Mouse (Mus musculus): ENCODE measurements around the gene Mroh3. TPM values are rescaled to one million over a fixed set of nuclear protein-coding genes. Genes with fewer than 3 reads are reported as not detected.

Mroh3 gene
- polyA plus RNA-seq, 1 experiment, result not detected

DNA sequence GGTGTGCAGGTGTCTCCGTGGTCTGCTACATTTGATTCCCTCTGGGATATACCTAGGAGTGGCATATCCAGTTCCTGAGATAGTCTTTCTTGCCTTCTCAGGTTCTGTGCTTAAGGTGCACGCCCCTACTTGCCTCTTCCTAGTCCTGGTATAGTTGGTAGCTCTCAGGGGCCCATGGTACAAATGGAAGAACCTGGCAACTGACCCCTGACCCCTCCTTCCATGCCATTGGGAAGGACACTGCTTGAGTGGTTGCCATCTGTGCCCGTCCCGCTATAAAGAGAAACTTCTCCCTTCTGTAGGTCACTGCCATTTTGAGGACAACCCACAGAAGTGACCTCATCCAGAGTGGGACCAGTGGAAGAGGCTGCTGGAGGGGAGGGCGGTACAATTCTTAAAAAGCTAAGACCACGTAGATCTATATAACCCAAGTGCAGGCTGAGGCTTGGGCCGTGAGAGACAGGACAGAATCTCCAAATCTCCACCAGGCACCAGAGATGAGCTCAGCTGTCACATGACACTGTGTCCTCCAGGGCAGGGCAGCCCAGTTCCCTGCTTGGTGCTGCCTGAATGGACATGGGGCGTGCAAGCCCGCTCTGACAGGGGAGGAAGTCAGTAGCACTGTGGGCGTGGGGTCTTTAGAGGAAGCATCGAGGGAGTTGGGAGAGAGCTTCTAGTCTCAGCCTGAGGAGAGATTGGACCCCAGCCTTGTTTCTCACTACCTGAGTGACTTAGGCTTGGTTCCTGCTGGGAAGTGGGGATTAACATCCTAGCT lies 71.3 kb downstream of the Mroh3 start:
- H3K4me1 ChIP-seq (ENCODE audit: control insufficient read depth, insufficient read depth, low read length), result peaks cover 51% of the 10 kb centered on the region
- peak overlapping the region; percentile 32 for H3K4me3 ChIP-seq (ENCODE audit: insufficient read depth, low read length)
- TF ChIP-seq POLR2A (IDR thresholded peaks at IDR 0.05; ENCODE audit: borderline replicate concordance, low read depth, low read length) (0 out of 2 replicates have a peak, but pooled peaks have one; percentile 48), CTCF (IDR thresholded peaks at IDR 0.05; ENCODE audit: low read depth, low read length) (no peak)
- H3K27ac ChIP-seq (ENCODE audit: insufficient read depth, low read depth, low read length), result peak overlapping the region; percentile 88

DNA sequence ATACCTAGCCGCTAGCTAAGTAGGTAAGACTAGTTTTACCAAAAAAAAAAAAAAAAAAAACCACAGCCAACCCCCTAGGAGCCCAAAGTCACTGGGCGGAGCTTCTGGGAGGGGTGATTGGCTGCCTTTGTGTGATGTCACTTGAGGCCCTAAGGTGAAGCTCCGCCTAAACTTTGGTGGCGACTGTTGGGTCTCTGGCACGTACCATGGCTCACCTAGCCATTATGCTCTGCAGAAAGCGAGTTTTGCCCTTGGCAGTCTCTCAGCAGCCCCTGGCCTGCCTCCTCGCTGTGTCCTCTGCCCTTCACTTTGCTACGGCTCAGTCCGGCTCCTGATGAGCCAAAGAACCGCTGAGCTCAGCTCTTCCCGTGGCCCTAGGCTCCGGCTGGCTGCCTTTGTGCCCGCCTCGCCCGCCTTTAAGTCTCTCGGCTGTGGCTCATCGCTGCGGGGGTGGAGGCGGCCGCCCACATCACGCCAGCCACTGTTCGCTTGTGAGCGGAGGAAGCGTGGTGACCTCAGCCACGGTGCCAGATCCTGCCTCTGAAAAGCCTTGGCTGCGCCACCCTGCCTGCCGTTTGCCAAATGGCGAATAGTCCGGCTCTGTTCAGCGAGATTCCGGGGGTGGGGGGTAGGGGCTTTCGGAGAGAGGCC lies 72.5 kb downstream of the Mroh3 start:
- Histone ChIP-seq H3K4me1 (ENCODE audit: control insufficient read depth, insufficient read depth, low read length) (peaks cover 62% of the 10 kb centered on the region), H3K27ac (ENCODE audit: insufficient read depth, low read depth, low read length) (peak overlapping the region; percentile 88), H3K4me3 (ENCODE audit: insufficient read depth, low read length) (peak overlapping the region; percentile 57)
- TF ChIP-seq POLR2A (IDR thresholded peaks at IDR 0.05; ENCODE audit: borderline replicate concordance, low read depth, low read length) (no peak), CTCF (IDR thresholded peaks at IDR 0.05; ENCODE audit: low read depth, low read length) (no peak)

- no peak overlapping the region for H3K4me3 ChIP-seq (ENCODE audit: insufficient read depth, low read length)
- peak overlapping the region; percentile 88 for H3K27ac ChIP-seq (ENCODE audit: insufficient read depth, low read depth, low read length)
- TF ChIP-seq CTCF (IDR thresholded peaks at IDR 0.05; ENCODE audit: low read depth, low read length), result no peak
- TF ChIP-seq POLR2A (IDR thresholded peaks at IDR 0.05; ENCODE audit: borderline replicate concordance, low read depth, low read length), result no peak
- H3K4me1 ChIP-seq (ENCODE audit: control insufficient read depth, insufficient read depth, low read length), result peaks cover 75% of the 10 kb centered on the region
Measured at GRCm38 (mm10) chr1:136138191-136138830, 74.3 kb downstream of the Mroh3 start.

- peak overlapping the region; percentile 88 for H3K27ac ChIP-seq (ENCODE audit: insufficient read depth, low read depth, low read length)
- TF ChIP-seq CTCF (IDR thresholded peaks at IDR 0.05; ENCODE audit: low read depth, low read length) (no peak), POLR2A (IDR thresholded peaks at IDR 0.05; ENCODE audit: borderline replicate concordance, low read depth, low read length) (no peak)
- peak overlapping the region; percentile 45 for H3K4me3 ChIP-seq (ENCODE audit: insufficient read depth, low read length)
- H3K4me1 ChIP-seq (ENCODE audit: control insufficient read depth, insufficient read depth, low read length), result peaks cover 73% of the 10 kb centered on the region
Measured at GRCm38 (mm10) chr1:136137575-136137974, 75.1 kb downstream of the Mroh3 start.

DNA sequence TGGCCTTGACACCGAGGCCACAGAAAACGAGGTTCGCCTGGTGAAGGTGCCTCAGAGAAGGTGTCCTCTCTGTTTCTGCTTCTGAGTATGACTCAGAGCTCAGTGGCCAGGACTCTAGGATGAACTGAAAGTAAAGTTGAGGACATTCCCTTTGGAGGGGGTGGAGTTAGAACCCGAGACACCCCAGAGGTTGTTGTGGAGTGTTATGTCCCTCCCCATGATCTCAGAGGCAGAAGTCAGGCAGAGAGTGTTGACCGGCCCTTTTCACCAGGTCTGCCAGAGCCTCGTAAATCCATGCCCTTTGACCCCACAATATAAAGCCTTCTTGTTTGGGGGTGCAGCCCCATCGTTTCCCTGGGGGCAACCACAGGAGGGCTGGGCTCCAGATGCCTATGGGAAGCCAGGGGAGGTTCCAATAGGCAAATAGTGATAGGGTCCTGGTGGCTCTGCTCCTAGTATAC lies 75.5 kb downstream of the Mroh3 start:
- H3K27ac ChIP-seq (ENCODE audit: insufficient read depth, low read depth, low read length), result peak overlapping the region; percentile 88
- H3K4me3 ChIP-seq (ENCODE audit: insufficient read depth, low read length), result peak overlapping the region; percentile 45
- no peak for TF ChIP-seq POLR2A (IDR thresholded peaks at IDR 0.05; ENCODE audit: borderline replicate concordance, low read depth, low read length)
- H3K4me1 ChIP-seq (ENCODE audit: control insufficient read depth, insufficient read depth, low read length), result peaks cover 69% of the 10 kb centered on the region

- TF ChIP-seq CTCF (IDR thresholded peaks at IDR 0.05; ENCODE audit: low read depth, low read length) (no peak), POLR2A (IDR thresholded peaks at IDR 0.05; ENCODE audit: borderline replicate concordance, low read depth, low read length) (no peak)
- Histone ChIP-seq H3K27ac (ENCODE audit: insufficient read depth, low read depth, low read length) (peak overlapping the region; percentile 88), H3K4me1 (ENCODE audit: control insufficient read depth, insufficient read depth, low read length) (peaks cover 65% of the 10 kb centered on the region), H3K4me3 (ENCODE audit: insufficient read depth, low read length) (peak overlapping the region; percentile 45)
Measured at GRCm38 (mm10) chr1:136136547-136136946, 76.1 kb downstream of the Mroh3 start.

DNA sequence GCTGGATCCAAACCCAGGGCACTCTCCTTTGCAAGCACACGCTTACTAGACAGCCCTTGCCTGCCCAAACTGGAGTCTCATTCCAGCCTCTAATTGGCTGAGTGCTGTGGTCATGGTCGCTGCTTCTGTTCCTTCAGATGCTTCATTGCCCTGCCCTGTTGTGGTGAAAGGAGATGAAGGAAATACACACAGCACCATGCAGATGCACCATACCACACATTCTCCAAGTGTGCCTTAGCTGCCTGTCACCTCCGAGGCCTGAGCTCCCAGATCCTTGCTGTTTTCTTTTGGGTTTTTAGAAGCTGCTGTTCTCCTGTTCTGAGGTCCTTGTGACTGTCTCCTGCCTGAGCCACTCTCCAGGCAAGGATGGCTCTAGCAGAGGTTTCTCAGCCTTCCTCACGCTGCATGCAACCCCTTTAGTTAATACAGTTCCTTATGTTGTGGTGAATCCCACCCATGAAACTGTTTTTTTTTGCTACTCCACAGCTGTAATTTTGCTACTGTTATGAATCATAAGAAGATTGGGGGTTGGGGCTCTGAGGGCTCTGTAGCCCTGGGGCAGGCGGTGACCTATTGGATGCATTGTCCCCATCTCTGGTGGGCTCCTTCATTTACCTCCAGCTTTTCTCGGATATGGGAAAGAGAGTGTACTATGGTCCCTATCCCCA lies 76.7 kb downstream of the Mroh3 start:
- TF ChIP-seq POLR2A (IDR thresholded peaks at IDR 0.05; ENCODE audit: borderline replicate concordance, low read depth, low read length) (0 out of 2 replicates have a peak, but pooled peaks have one; percentile 53), CTCF (IDR thresholded peaks at IDR 0.05; ENCODE audit: low read depth, low read length) (no peak)
- H3K4me1 ChIP-seq (ENCODE audit: control insufficient read depth, insufficient read depth, low read length), result peaks cover 62% of the 10 kb centered on the region
- peak overlapping the region; percentile 88 for H3K27ac ChIP-seq (ENCODE audit: insufficient read depth, low read depth, low read length)
- peak overlapping the region; percentile 45 for H3K4me3 ChIP-seq (ENCODE audit: insufficient read depth, low read length)

DNA sequence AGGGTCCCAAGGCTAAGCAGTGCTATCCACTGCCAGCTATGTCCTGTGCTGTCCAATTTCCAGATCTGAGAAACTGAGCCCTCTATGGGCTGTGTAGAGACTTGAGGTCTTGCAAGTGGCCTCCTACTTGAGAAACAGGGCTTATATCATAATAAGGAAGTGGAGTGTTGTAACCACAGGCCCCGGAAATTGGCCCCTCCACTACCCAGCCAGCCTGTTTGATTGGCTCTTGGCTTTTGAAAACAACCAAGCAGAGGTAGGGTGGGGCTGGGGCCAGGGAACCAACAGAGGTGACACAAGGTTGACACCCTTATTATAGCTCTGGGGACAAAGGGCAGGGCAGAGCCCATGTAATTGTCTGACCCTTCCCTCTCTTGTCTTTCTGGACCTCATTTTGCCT lies 77.6 kb downstream of the Mroh3 start:
- TF ChIP-seq CTCF (IDR thresholded peaks at IDR 0.05; ENCODE audit: low read depth, low read length) (no peak), POLR2A (IDR thresholded peaks at IDR 0.05; ENCODE audit: borderline replicate concordance, low read depth, low read length) (no peak)
- Histone ChIP-seq H3K4me3 (ENCODE audit: insufficient read depth, low read length) (peak overlapping the region; percentile 16), H3K27ac (ENCODE audit: insufficient read depth, low read depth, low read length) (peak overlapping the region; percentile 88), H3K4me1 (ENCODE audit: control insufficient read depth, insufficient read depth, low read length) (peaks cover 66% of the 10 kb centered on the region)

GRCm38 (mm10) chr1:136134547-136134946 lies 78.1 kb downstream of the Mroh3 start:
- TF ChIP-seq CTCF (IDR thresholded peaks at IDR 0.05; ENCODE audit: low read depth, low read length), result no peak
- TF ChIP-seq POLR2A (IDR thresholded peaks at IDR 0.05; ENCODE audit: borderline replicate concordance, low read depth, low read length), result no peak
- Histone ChIP-seq H3K4me1 (ENCODE audit: control insufficient read depth, insufficient read depth, low read length) (peaks cover 67% of the 10 kb centered on the region), H3K4me3 (ENCODE audit: insufficient read depth, low read length) (peak overlapping the region; percentile 16), H3K27ac (ENCODE audit: insufficient read depth, low read depth, low read length) (peak overlapping the region; percentile 84)
